ENCODE assay signal across 2 mouse cellular contexts in the genomic region with DNA sequence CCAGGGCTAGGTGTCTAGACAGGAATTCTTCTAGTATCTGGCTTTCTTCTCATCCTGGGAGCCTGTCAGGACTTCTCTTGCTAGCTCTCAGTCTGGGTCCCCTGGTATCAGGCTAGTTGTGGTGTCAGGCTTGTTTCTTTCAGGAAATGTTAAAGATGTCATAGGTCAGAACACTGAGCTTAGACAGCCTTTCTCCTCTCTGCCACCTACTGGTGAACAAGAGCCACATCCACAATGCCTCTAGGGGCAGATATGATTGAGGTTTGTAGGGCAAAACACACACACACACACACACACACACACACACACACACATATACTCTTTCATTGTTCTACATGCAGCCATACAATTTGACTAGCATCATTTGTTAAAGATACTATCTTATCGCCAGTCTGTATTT.
TF ChIP-seq lines count a peak whose summit lies in the region.

No protein-coding gene starts in this region.

TF ChIP-seq in CH12.LX, 34 proteins besides CTCF, POLR2A, EP300 and RAD21:
- no peak for TF ChIP-seq KAT2A (IDR thresholded peaks at IDR 0.05; ENCODE audit: insufficient replicate concordance, low read length)
- TF ChIP-seq SMC3 (IDR thresholded peaks at IDR 0.05; ENCODE audit: low read depth, low read length) = peak; percentile 76

TF ChIP-seq in ES-E14, 5 proteins besides CTCF, POLR2A, EP300 and RAD21:
- TF ChIP-seq ZC3H11A (IDR thresholded peaks at IDR 0.05; ENCODE audit: borderline replicate concordance, low read depth, low read length) (peak; percentile 40; the same call in 1 of the 2 replicates), ZNF384 (IDR thresholded peaks at IDR 0.05; ENCODE audit: low read depth, low read length) (no peak), MAFK (IDR thresholded peaks at IDR 0.05; ENCODE audit: insufficient read depth, low read depth, low read length) (no peak), CHD2 (IDR thresholded peaks at IDR 0.05; ENCODE audit: low read depth, low read length) (no peak)
